Mouse (Mus musculus): ENCODE results near the gene Qpctl. TPM values are rescaled to one million over a fixed set of nuclear protein-coding genes. Genes with fewer than 3 reads are reported as not detected.

Qpctl gene
- polyA plus RNA-seq, 1 experiment from 2014 or later = 14.4 TPM

DNA sequence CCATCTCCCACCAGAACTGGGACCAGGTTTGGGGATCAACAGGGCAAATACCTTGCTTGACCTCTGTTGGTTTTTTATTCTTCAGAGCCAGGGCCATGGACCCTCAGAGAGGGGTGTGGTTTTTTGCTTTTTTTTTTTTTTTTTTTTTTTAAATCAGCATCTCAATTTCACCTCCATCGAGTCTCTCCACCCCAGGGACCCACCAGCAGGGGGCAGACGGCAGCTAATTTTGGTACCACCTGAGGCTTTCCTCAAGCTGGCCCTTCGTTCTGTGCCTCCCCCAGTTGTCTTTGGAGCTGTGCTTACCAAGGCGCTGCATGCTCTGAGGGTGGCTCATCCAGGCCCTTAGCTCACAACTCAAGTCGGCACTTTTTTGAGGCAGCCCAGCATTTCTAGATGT is 11.7 kb downstream of the Qpctl start:
- no peak overlapping the region for H3K4me2 ChIP-seq
- H3K4me3 ChIP-seq (replicated peaks) = no peak overlapping the region
- no peaks in the 10 kb centered on the region for H3K27me3 ChIP-seq
- WGBS = 43% methylated on average over 5 of the region's 5 CpGs
- no peak for ATAC-seq (replicated peaks; ENCODE audit: low FRiP score)
- peaks cover 72% of the 10 kb centered on the region for H3K36me3 ChIP-seq
- no peaks in the 10 kb centered on the region for H3K4me1 ChIP-seq
- no peak overlapping the region for H3K9ac ChIP-seq
- no peak overlapping the region for H3K27ac ChIP-seq
- no peaks in the 10 kb centered on the region for H3K9me3 ChIP-seq (replicated peaks)

DNA sequence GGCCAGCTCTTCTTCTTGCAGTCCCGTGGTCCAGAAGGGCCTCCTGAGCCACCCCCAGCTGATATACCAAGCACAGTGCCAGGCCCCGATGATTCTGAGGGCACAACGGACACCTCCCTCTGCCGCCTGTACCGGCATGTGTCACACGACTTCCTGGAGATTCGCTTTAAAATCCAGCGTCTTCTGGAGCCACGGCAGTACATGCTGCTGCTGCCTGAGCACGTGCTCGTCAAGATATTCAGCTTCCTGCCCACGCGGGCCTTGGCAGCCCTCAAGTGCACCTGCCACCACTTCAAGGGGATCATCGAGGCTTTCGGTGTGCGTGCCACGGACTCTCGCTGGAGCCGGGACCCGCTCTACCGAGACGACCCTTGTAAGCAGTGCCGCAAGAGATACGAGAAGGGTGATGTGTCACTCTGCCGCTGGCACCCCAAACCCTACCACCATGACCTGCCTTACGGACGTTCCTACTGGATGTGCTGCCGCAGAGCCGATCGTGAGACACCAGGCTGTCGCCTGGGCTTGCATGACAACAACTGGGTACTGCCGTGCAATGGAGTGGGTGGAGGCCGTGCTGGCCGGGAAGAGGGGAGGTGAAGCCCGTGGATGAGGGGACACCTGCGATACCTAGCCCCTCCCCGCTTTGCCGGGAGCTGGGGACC is 12.3 kb downstream of the Qpctl start:
- Histone ChIP-seq H3K36me3 (peaks cover 72% of the 10 kb centered on the region), H3K4me3 (replicated peaks) (no peak overlapping the region), H3K27ac (no peak overlapping the region), H3K27me3 (no peaks in the 10 kb centered on the region), H3K9me3 (replicated peaks) (no peaks in the 10 kb centered on the region), H3K4me1 (peaks cover 3% of the 10 kb centered on the region; the same call in 1 of the 2 replicates), H3K9ac (no peak overlapping the region), H3K4me2 (no peak overlapping the region)
- WGBS = 91% methylated on average over 38 of the region's 38 CpGs
- no peak for ATAC-seq (replicated peaks; ENCODE audit: low FRiP score)

DNA sequence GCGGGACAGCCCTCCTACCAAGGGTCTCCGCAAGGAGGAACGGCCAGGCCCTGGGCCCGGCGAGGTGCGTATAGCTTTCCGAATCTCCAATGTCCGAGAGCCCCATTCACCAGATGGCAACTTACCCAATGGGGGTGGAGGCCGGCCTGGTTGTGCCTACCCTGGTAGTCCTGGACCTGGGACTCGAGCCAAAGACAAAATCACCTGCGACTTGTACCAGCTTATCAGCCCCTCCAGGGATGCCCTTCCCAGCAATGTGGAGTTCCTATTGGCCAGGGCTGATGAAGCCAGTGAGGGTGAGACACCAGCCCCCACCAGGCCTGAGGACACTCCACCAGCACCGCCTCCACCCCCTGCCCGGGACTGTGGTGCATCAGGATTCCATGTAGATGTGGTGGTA is 12.9 kb downstream of the Qpctl start:
- Histone ChIP-seq H3K36me3 (peaks cover 69% of the 10 kb centered on the region), H3K27me3 (no peaks in the 10 kb centered on the region), H3K9ac (no peak overlapping the region), H3K9me3 (replicated peaks) (no peaks in the 10 kb centered on the region), H3K27ac (no peak overlapping the region), H3K4me2 (no peak overlapping the region), H3K4me1 (peaks cover 6% of the 10 kb centered on the region; the same call in 1 of the 2 replicates), H3K4me3 (replicated peaks) (no peak overlapping the region)
- ATAC-seq (replicated peaks; ENCODE audit: low FRiP score) = no peak
- 94% methylated on average over 13 of the region's 13 CpGs for WGBS

DNA sequence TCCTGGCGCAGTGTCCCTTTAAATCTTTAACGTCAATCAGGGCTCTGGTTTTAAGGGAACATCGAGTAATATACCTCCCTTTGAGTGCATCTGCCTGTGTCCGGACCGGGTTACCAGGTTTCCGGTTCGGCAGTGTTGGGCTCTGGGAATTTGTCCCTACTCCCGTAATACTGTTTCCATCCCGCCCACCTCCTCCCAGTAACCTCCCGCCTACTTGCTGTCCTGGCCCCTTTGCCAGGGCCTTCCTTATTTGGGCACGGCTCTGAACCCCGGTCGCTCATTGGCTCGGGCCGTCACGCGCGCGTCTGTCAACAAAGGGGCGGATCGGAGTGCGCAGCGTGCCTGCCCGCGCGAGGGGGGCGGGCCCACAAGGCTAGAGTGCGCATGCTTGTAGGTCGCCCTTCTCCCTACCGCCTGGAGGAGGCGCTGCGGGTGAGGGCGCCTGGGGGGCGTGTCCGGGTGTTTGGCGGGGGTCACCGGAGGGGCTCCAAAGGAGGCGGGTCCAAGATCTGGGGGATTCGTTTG is 17.7 kb downstream of the Qpctl start:
- peak overlapping the region; percentile 43 for H3K9ac ChIP-seq
- H3K4me1 ChIP-seq = peaks cover 18% of the 10 kb centered on the region
- H3K4me2 ChIP-seq = peak overlapping the region; percentile 71
- H3K9me3 ChIP-seq (replicated peaks) = no peaks in the 10 kb centered on the region
- H3K27ac ChIP-seq = peak overlapping the region; percentile 90
- ATAC-seq (replicated peaks; ENCODE audit: low FRiP score) = peak; percentile 98
- H3K36me3 ChIP-seq = peaks cover 29% of the 10 kb centered on the region
- H3K4me3 ChIP-seq (replicated peaks) = peak overlapping the region; percentile 50
- no peaks in the 10 kb centered on the region for H3K27me3 ChIP-seq
- under 1% methylated on average over 39 of the region's 39 CpGs for WGBS

DNA sequence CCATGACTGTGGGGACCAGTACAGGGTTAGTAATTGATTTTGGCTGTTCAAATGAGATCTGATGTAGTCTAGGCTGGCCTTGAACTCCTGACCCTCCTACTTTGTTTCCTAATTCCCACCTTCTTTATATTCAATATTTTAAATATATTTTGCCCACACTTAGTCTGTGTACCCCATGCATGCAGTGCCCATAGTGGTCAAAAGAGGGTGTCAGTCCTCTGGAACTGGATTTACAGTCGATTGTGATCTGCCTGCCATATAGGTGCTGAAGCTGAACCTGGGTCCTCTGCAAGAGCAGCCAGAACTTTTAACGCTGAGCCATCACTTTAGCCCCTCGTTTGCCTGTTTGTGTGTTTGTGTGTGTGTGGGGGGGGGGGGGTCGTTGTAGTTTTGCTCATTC is 18.4 kb downstream of the Qpctl start:
- H3K9ac ChIP-seq = no peak overlapping the region

DNA sequence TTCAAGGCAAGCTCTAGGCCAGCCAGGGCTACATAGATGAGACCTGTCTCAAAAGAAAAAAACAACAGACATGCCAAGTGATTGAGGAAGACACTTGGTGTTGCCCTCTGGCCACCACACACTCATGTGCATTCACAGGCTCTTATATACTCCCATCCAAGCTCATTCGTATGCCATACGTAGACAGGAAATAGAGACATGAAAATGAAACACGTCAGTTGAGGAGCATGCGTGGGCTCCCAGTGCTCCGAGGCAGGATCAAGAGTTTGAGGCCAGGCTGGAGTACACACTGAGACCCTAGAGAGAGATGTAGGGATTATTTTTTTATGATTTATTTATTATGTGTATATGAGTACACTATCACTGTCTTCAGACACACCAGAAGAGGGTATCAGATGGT is 19.7 kb downstream of the Qpctl start:
- H3K4me1 ChIP-seq = peaks cover 22% of the 10 kb centered on the region
- H3K9ac ChIP-seq = no peak overlapping the region
- 92% methylated on average over 5 of the region's 5 CpGs for WGBS
- no peak overlapping the region for H3K4me2 ChIP-seq
- H3K4me3 ChIP-seq (replicated peaks) = no peak overlapping the region
- peaks cover 15% of the 10 kb centered on the region for H3K36me3 ChIP-seq
- H3K9me3 ChIP-seq (replicated peaks) = no peaks in the 10 kb centered on the region
- ATAC-seq (replicated peaks; ENCODE audit: low FRiP score) = no peak
- no peaks in the 10 kb centered on the region for H3K27me3 ChIP-seq
- no peak overlapping the region for H3K27ac ChIP-seq

More for the DNA sequence above, 18.4 kb downstream of the Qpctl start:
- peak overlapping the region; percentile 50 for H3K4me3 ChIP-seq (replicated peaks)
- peak overlapping the region; percentile 71 for H3K4me2 ChIP-seq
- 26% methylated on average over 4 of the region's 4 CpGs for WGBS
- peaks cover 18% of the 10 kb centered on the region for H3K4me1 ChIP-seq
- H3K36me3 ChIP-seq = peaks cover 24% of the 10 kb centered on the region
- H3K27ac ChIP-seq = peak overlapping the region; percentile 90
- no peaks in the 10 kb centered on the region for H3K9me3 ChIP-seq (replicated peaks)
- H3K27me3 ChIP-seq = no peaks in the 10 kb centered on the region
- ATAC-seq (replicated peaks; ENCODE audit: low FRiP score) = no peak

DNA sequence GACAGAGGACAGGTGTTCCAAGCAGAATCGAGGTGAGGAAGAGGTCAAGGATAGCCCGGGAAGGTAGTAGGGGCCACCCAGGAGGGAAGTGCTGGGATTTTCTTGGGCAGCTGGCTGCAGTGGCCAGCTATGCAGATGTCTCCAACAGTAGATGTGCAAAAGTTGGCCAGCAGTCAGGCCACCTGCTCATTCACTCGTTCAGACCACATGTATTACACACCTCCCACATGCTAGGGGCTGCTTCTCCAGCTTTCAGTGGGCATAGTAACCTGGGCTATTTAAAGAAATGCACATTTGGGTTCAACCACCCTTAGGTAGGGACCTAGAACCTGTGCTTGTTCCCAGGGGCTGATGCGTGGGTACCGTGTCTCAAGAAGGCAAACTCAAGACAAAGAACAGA is 21.3 kb downstream of the Qpctl start:
- no peak for ATAC-seq (replicated peaks; ENCODE audit: low FRiP score)
- Histone ChIP-seq H3K36me3 (peaks cover 11% of the 10 kb centered on the region), H3K4me1 (peaks cover 22% of the 10 kb centered on the region), H3K27me3 (no peaks in the 10 kb centered on the region), H3K4me2 (no peak overlapping the region), H3K9ac (no peak overlapping the region), H3K4me3 (replicated peaks) (no peak overlapping the region), H3K9me3 (replicated peaks) (no peaks in the 10 kb centered on the region), H3K27ac (no peak overlapping the region)
- WGBS = 86% methylated on average over 5 of the region's 5 CpGs

DNA sequence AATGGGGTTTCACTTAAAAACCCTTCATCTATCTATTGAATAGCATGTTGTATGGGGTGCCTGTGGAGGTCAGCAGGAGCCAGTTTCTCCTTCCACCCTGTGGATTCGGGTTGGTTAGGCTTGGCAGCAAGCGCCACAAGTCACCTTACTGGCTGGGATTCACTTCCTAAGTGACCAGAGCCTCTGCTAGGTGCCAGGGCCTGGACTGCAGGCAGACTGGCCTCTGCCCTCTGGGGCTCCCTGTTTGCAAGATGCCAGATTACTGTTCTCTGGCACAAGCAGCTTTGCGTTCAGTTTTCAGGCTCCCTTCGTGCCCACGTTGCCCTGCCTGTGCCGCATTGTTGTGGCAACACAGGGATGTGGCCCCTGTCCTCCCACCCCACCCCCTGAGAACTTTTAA is 24.4 kb downstream of the Qpctl start:
- WGBS = 72% methylated on average over 6 of the region's 6 CpGs
- Histone ChIP-seq H3K9ac (0 out of 2 replicates have a peak overlapping the region, but pooled peaks have one; percentile 4), H3K4me3 (replicated peaks) (no peak overlapping the region), H3K4me1 (peaks cover 23% of the 10 kb centered on the region), H3K27ac (no peak overlapping the region), H3K36me3 (peaks cover 17% of the 10 kb centered on the region), H3K9me3 (replicated peaks) (no peaks in the 10 kb centered on the region), H3K4me2 (no peak overlapping the region), H3K27me3 (no peaks in the 10 kb centered on the region)
- no peak for ATAC-seq (replicated peaks; ENCODE audit: low FRiP score)

DNA sequence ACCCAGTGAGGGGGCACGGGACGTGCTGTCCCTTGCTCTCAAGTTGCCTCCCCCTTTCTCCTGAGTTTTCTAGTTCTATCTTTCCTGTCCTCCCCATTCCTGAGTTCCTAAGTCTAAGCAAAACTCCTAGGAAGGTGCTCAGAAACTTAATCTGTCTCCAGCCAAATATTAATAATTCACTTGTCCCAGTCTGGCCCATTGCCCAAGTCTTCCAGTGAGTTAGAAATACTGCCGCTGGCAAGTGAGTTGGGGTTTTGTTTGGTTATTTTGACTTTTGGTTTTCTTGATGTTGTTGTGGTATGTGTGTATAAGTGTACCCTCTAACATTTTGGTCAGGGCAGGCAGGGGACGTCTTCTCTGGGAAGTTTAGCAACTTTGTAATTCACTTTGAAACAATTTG is 27.4 kb downstream of the Qpctl start:
- 87% methylated on average over 4 of the region's 4 CpGs for WGBS

DNA sequence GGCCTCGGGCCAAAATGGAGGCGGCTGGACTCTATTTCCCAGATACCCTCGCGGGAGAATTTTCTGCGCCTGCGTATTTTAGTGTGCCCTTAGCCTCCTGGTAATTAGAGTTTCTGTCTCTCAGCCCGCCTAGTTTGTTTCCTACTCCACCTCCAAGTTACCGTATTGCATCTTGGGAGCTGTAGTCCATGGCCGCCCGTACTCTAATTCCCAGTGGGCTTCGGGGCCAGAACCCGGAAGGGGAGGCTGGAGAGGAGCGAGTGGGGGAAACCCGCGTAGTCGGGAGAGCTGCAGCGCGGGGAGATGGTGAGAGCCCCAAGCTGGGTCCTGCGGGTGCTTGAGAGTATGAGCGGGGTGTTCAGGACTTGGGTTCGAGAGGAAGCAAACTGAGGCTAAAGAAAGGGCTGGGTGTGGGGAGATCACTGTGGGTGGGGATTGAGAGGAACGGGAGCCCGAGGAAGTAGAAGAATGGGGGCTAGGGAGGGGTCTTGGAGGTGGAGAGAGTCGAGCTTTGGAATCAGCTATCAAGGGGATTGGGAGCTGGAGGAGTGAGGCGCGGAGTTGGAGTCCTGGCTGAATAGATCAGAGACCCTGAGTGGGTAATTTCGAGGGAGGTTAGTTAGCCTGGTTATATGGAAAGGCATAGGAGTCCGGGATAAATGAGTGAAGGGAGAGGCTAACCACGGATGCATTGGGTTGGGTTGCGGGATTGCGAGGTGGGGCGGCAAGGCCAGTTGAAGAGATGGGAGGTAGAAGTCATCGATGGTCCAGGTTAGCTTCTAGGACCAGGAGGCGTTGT is 29.3 kb downstream of the Qpctl start, which contains the start of gene Fbxo46:
Gene Fbxo46, plus strand, starts transcription at position 229 of the 799 bp plus-strand sequence.
- WGBS = 2% methylated on average over 34 of the region's 34 CpGs
- Histone ChIP-seq H3K27ac (peak within 1 kb of the TSS; percentile 73), H3K4me1 (peaks cover 30% of the 10 kb centered on the region), H3K4me2 (peak within 1 kb of the TSS; percentile 78), H3K4me3 (replicated peaks) (peak within 1 kb of the TSS; percentile 79), H3K9ac (peak within 1 kb of the TSS; percentile 82), H3K9me3 (replicated peaks) (no peaks in the 10 kb centered on the region), H3K36me3 (peaks cover 7% of the 10 kb centered on the region; the same call in 1 of the 2 replicates), H3K27me3 (no peaks in the 10 kb centered on the region)
- peak; percentile 96 for ATAC-seq (replicated peaks; ENCODE audit: low FRiP score)

More for the DNA sequence above, 27.4 kb downstream of the Qpctl start:
- H3K4me3 ChIP-seq (replicated peaks) = no peak overlapping the region
- no peak overlapping the region for H3K9ac ChIP-seq
- no peak overlapping the region for H3K4me2 ChIP-seq
- peaks cover 30% of the 10 kb centered on the region for H3K4me1 ChIP-seq
- no peak overlapping the region for H3K27ac ChIP-seq
- ATAC-seq (replicated peaks; ENCODE audit: low FRiP score) = no peak
- no peaks in the 10 kb centered on the region for H3K27me3 ChIP-seq
- H3K9me3 ChIP-seq (replicated peaks) = no peaks in the 10 kb centered on the region
- peaks cover 10% of the 10 kb centered on the region; the same call in 1 of the 2 replicates for H3K36me3 ChIP-seq

DNA sequence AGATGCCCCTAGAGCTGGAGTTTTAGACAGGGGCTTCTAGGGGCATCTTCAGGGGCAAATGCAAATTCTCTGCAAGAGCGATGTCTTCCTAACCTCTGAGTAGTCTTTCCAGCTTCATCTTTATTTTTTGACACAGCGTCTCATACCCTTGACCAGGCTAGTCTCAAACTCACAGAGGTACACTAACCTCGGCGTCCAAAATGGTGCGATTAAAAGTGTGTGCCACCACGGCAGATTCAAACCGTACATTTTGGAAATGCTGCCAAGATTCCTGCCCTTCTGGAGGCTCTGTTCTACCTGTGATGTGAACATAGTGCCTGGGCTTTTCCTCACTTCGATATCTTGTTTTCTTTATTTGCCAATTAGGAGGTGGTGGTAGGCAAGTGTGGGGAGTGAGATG is 30.0 kb downstream of the Qpctl start:
- no peak overlapping the region for H3K27ac ChIP-seq
- H3K36me3 ChIP-seq = peaks cover 7% of the 10 kb centered on the region; the same call in 1 of the 2 replicates
- peak; percentile 14; the same call in 1 of the 2 replicates for ATAC-seq (replicated peaks; ENCODE audit: low FRiP score)
- H3K4me3 ChIP-seq (replicated peaks) = peak overlapping the region; percentile 79
- H3K27me3 ChIP-seq = no peaks in the 10 kb centered on the region
- H3K9me3 ChIP-seq (replicated peaks) = no peaks in the 10 kb centered on the region
- peaks cover 25% of the 10 kb centered on the region for H3K4me1 ChIP-seq
- H3K9ac ChIP-seq = no peak overlapping the region
- 0 out of 2 replicates have a peak overlapping the region, but pooled peaks have one; percentile 78 for H3K4me2 ChIP-seq
- 94% methylated on average over 8 of the region's 8 CpGs for WGBS
